Mouse (Mus musculus) lung, embryonic 16.5 days (tissue): ENCODE data around the gene Myrfl. TPM values are rescaled to one million over a fixed set of nuclear protein-coding genes. Genes with fewer than 3 reads are reported as not detected.
A peak's percentile ranks its signal among the peaks of the same experiment; 100 is the strongest.

ENCODE experiments used
- ATAC-seq: fragments of 200-750 bp; cut with Nextera tagmentation; 2 replicates; pipeline ENCODE4 v1.8.0; 2017; ENCODE audit warnings: low read depth, mild to moderate bottlenecking, moderate library complexity
- H3K27ac ChIP-seq: fragments of 300-500 bp; sonication (generic); 2 replicates; pipeline ENCODE4 v1.5.1; 2014; ENCODE audit warnings: mild to moderate bottlenecking, control low read depth, low read length
- H3K27me3 ChIP-seq: fragments of 300-500 bp; sonication (generic); 2 replicates; pipeline ENCODE4 v1.6.1; 2014; ENCODE audit warnings: low read depth, low read length, mixed read lengths; ENCODE audit not compliant: control insufficient read depth, insufficient read depth
- H3K36me3 ChIP-seq: fragments of 300-500 bp; sonication (generic); 2 replicates; pipeline ENCODE4 v1.6.1; 2014; ENCODE audit warnings: low read length; ENCODE audit not compliant: control insufficient read depth, insufficient read depth
- H3K4me1 ChIP-seq: fragments of 300-500 bp; sonication (generic); replicated peaks from 2 replicates; pipeline ENCODE4 v1.6.1; 2014; ENCODE audit warnings: low read length, mixed read lengths; ENCODE audit not compliant: control insufficient read depth, insufficient read depth
- H3K4me2 ChIP-seq: fragments of 300-500 bp; sonication (generic); 2 replicates; pipeline ENCODE4 v1.6.1; 2014; ENCODE audit warnings: low read depth, low read length, control low read depth
- H3K4me3 ChIP-seq: fragments of 300-500 bp; sonication (generic); 2 replicates; pipeline ENCODE4 v1.5.1; 2014; ENCODE audit warnings: mild to moderate bottlenecking, low read length, control low read depth
- H3K9ac ChIP-seq: fragments of 300-500 bp; sonication (generic); 2 replicates; pipeline ENCODE4 v1.6.1; 2014; ENCODE audit warnings: low read length, control low read depth
- H3K9me3 ChIP-seq: fragments of 300-500 bp; sonication (generic); 2 replicates; pipeline ENCODE4 v1.6.1; 2016; ENCODE audit warnings: low read length; ENCODE audit not compliant: control insufficient read depth
- WGBS: fragments of 180-500 bp; shearing (Covaris S2); extraction: QIAGEN DNeasy Blood & Tissue Kit; methylation state at CpG from one replicate; pipeline ENCODE4 v1.1.7; 2014; 5-methylcytosine and 5-hydroxymethylcytosine counted together
- polyA plus RNA-seq: library from polyadenylated mRNA; unstranded; fragments of >200 nt; fragmentation: Nextera tagmentation; extraction: Ambion mirVana; gene quantifications from 2 replicates; pipeline ENCODE4 v1.2.1, GENCODE M21; 2015

The Myrfl gene
- polyA plus RNA-seq, 1 experiment from 2014 or later: 0.08 TPM

DNA sequence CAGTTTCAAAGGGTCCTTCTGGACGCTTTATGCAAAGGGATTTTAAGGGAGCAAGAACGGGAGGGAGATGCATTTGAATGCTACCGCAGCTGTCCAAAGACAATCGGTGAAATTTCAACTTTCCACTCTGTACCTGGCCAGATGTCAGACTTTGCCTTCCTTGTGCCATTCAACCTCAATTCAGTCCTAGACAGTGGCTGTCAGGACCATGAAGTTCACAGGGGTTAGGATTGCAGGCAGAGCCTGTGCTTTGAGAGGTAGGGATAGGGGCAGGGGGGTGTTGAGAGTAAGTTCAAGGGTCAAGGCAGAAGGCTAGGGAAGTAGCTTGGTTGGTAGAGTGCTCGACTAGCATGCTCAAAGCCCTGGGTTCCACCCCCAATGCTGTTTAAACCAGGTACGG is 25.9 kb downstream of the Myrfl start:
- H3K27ac ChIP-seq: no peak overlapping the region
- no peaks in the 10 kb centered on the region for H3K4me1 ChIP-seq
- H3K27me3 ChIP-seq: no peaks in the 10 kb centered on the region
- no peak overlapping the region for H3K4me2 ChIP-seq
- no peaks in the 10 kb centered on the region for H3K9me3 ChIP-seq
- ATAC-seq: no peak
- H3K36me3 ChIP-seq: no peaks in the 10 kb centered on the region
- no peak overlapping the region for H3K9ac ChIP-seq
- 81% methylated on average over 6 of the region's 6 CpGs for WGBS
- no peak overlapping the region for H3K4me3 ChIP-seq

DNA sequence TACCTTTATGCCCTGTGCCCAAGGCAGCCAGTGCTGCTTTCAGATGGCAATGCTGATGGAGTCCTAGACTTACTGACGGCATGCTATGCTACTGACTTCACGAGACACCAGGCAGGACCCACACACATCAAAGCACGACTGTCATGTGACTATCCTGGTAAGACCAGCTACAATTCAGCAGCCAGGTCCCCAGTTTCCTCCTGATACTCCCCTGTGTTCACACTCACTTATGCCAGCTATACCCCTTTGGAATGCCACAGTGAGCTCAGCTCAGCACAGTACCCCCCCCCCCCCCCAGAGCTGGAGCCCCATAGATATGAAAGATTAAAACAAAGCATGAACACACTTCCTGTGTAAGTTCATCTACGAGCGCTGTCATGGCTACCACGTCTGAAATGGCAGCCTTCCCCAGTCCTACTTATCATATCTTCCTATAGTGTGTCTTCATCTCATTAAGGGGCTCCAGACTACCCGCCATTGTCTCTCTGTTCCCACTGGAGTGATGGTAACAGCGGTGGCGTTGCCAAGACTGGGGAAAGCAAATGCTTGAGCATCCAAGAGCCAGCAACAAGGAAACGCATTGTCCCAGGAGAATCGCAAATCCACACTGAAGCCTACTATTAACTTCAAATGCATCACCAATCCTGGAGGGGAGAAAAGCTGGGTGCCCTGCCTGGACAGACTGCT is 43.4 kb downstream of the Myrfl start:
- Histone ChIP-seq H3K9ac (no peak overlapping the region), H3K4me3 (no peak overlapping the region), H3K4me2 (no peak overlapping the region), H3K27me3 (no peaks in the 10 kb centered on the region), H3K27ac (no peak overlapping the region), H3K4me1 (0 out of 2 replicates have a peak, but pooled peaks cover 2% of the 10 kb centered on the region), H3K9me3 (no peaks in the 10 kb centered on the region), H3K36me3 (no peaks in the 10 kb centered on the region)
- ATAC-seq: no peak
- WGBS: 71% methylated on average over 11 of the region's 11 CpGs

DNA sequence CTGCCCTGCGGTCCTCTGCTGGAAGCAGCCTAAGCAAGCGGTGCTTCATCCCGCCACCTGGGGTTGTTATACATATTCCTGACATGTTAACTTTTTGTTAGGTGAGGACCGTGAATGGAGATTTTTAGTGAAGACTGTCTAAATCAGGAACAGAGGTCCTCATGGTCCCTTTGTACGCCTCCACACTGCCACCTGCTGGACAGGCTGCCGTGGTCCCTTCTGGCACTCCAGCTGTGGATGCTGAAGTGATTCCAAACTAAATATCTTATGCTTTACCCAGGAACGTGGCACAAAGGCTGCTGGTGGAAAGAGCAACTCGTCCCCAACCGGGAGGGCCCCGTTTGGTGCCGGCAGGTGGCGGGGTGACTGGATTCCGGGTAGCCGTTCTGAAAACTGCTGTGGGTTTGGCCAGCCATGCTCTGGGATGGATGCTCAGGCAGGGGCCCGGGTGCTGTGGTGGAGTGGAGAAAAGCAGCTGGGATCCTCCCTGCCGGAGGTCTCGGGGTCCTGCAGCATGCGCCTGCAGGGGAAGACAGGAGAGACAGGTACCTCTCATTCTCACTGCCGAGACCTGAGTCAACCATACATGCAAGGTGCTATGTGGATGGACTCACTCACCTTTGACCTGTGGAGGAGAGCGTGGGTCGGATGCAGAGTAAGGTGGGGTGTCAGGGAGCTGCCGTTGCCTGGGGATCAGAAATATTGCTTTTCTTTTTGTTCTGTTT is 47.8 kb downstream of the Myrfl start:
- peak; percentile 59 for ATAC-seq
- Histone ChIP-seq H3K36me3 (no peaks in the 10 kb centered on the region), H3K27ac (no peak overlapping the region), H3K9ac (no peak overlapping the region), H3K4me1 (0 out of 2 replicates have a peak, but pooled peaks cover 2% of the 10 kb centered on the region), H3K27me3 (no peaks in the 10 kb centered on the region), H3K4me2 (peak overlapping the region; percentile 22; the same call in 1 of the 2 replicates), H3K4me3 (no peak overlapping the region), H3K9me3 (no peaks in the 10 kb centered on the region)
- 17% methylated on average over 22 of the region's 22 CpGs for WGBS

DNA sequence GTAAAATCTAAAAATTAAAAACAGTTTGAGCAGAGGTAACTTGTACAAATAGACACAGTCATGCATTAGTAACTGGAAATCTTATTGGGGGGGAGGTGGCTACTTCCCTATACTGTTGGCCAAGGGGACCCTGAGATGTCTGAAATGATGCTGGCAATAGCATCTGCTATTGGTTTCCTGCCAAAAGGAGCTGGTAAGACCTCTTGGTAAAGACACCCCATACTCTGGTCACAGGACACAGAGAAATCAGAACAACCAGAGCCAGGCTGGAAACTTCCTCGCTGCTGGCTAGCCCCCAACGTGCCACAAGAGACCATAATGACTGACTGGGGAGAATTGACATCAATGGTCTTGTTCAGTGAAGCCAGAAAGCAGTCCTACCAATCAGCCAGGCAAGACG is 55.2 kb downstream of the Myrfl start:
- Histone ChIP-seq H3K36me3 (no peaks in the 10 kb centered on the region), H3K4me1 (no peaks in the 10 kb centered on the region), H3K4me2 (no peak overlapping the region), H3K9me3 (no peaks in the 10 kb centered on the region), H3K4me3 (no peak overlapping the region), H3K27ac (no peak overlapping the region), H3K27me3 (no peaks in the 10 kb centered on the region), H3K9ac (no peak overlapping the region)
- WGBS: 84% methylated on average over 3 of the region's 3 CpGs
- ATAC-seq: no peak

DNA sequence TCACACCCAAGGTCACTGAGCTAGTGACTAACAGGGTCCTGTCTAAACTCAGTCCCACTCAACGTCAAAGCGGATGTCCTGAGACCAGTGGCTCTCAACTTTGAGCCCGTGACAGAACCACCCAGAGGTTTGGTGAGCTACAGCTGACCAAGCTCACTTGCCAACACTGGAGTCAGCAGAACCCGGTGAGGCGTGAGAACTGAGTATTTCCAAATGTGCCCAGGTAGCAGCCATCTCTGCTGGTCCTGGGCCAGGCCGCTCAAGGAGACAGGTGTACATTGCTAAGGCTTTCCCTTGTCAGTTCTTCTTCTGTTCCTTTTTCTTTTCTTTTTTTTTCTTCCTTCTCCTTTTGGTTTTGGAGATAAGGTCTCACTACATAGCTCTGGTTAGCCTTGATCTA is 66.0 kb downstream of the Myrfl start:
- Histone ChIP-seq H3K36me3 (no peaks in the 10 kb centered on the region), H3K27ac (no peak overlapping the region), H3K4me3 (no peak overlapping the region), H3K9me3 (no peaks in the 10 kb centered on the region), H3K4me1 (no peaks in the 10 kb centered on the region), H3K9ac (no peak overlapping the region), H3K4me2 (no peak overlapping the region), H3K27me3 (no peaks in the 10 kb centered on the region)
- ATAC-seq: no peak
- WGBS: 78% methylated on average over 6 of the region's 6 CpGs

DNA sequence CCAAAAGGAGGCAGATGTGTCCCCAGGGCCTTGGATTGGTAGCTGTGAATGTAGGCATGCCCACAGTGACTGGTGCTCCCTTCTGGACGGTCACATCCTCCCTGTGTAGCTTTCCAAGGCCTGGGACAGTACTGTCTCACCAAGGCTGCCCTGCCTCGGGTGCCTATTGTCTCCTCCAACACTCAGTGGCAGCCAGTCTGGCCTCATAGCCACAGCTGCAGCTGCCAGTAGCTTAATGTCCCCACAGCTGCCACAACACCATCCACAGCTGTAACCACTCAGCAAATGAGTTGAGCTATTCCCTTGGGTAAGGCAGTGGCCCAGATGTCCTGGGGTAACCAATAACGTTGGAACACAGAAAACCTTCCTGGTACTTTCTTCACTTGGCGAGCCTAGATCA is 68.6 kb downstream of the Myrfl start:
- H3K4me2 ChIP-seq: no peak overlapping the region
- ATAC-seq: peak; percentile 82
- no peaks in the 10 kb centered on the region for H3K4me1 ChIP-seq
- H3K4me3 ChIP-seq: no peak overlapping the region
- H3K9ac ChIP-seq: no peak overlapping the region
- no peak overlapping the region for H3K27ac ChIP-seq
- H3K27me3 ChIP-seq: no peaks in the 10 kb centered on the region
- H3K36me3 ChIP-seq: no peaks in the 10 kb centered on the region
- 37% methylated on average over 4 of the region's 4 CpGs for WGBS
- H3K9me3 ChIP-seq: no peaks in the 10 kb centered on the region

DNA sequence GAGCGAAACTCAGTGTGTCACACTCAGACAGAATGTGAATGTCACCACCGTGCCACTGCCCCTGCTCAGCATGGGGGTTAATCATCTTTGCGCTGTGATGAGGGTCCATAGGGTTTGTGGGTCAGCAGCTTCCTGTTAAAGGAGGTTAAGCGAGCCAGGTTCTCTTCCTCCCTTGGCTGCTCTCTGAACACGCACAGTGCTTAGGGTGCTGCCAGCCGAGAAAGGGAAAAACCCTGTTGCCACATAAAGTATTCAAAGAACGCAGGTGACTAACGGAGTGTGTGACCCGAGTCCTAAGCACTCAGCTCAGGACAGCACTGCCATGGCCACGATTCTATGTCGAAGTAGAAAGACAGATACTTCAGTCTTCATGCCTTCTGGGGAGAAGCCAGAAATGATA is 69.4 kb downstream of the Myrfl start:
- Histone ChIP-seq H3K27me3 (no peaks in the 10 kb centered on the region), H3K4me3 (no peak overlapping the region), H3K4me2 (no peak overlapping the region), H3K9me3 (no peaks in the 10 kb centered on the region), H3K9ac (no peak overlapping the region), H3K4me1 (no peaks in the 10 kb centered on the region), H3K27ac (no peak overlapping the region), H3K36me3 (no peaks in the 10 kb centered on the region)
- WGBS: 75% methylated on average over 11 of the region's 11 CpGs
- no peak for ATAC-seq

DNA sequence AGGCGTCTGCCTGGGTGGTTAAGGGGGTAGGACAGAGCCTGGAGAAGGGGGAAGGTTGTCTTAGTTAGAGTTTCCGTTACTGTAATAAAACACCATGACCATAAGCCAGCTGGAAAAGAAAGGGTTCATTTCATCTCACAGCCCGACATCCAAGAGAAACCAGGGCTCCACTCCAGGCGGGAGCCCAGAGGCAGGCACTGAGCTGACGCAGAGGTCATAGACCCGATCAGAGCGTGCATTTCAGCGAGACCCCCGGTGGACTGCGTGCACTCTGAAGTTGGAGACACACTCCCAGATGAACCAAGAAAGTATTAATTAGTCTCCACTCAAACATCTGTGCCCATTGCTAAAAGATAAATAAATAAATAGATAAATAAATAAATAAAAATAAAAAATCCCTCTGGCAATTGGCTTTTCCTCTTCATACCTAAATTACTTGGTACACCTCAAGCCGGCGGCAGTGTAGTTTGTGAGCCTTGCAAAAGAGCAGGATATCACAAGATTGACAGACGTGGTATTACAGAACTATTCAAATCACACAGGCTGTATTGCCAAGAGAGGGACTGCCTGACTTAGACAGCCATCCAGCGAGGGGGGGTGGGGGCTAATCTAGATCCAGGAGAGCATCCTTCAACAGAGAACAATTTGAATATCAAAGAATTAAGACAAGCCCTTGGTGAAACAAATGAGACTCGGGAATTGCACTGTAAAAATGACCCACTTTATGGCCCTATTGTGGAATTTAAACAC is 81.2 kb downstream of the Myrfl start:
- no peak for ATAC-seq
- no peak overlapping the region for H3K4me2 ChIP-seq
- 48% methylated on average over 15 of the region's 15 CpGs for WGBS

DNA sequence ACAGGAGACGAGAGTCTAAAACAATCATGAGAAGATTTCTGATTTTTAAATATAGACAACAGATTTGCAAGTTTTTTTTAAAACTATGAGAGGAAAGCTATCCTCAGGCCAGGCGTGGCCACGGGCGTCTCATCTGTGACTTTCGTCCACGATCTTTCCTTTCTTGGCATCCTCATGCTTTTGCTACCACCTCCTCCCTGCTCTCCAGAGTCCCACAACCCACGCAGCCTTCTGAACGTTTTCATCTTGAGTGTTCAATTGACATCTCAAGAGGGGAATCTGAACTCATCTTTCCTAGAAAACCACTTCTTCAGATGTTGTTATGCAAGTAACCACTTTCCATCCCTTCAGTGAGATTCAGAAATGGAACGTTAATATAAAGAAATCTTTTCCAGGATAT is 83.6 kb downstream of the Myrfl start:
- H3K27me3 ChIP-seq: no peaks in the 10 kb centered on the region
- H3K27ac ChIP-seq: no peak overlapping the region
- H3K4me2 ChIP-seq: no peak overlapping the region
- no peak overlapping the region for H3K4me3 ChIP-seq
- 82% methylated on average over 9 of the region's 9 CpGs for WGBS
- no peak for ATAC-seq
- no peaks in the 10 kb centered on the region for H3K4me1 ChIP-seq
- no peaks in the 10 kb centered on the region for H3K9me3 ChIP-seq
- no peak overlapping the region for H3K9ac ChIP-seq
- H3K36me3 ChIP-seq: no peaks in the 10 kb centered on the region

More for the DNA sequence above, 81.2 kb downstream of the Myrfl start:
- Histone ChIP-seq H3K9me3 (no peaks in the 10 kb centered on the region), H3K27ac (no peak overlapping the region), H3K27me3 (no peaks in the 10 kb centered on the region), H3K4me3 (no peak overlapping the region), H3K4me1 (no peaks in the 10 kb centered on the region), H3K9ac (no peak overlapping the region), H3K36me3 (no peaks in the 10 kb centered on the region)
